Mouse (Mus musculus) G1E-ER4 (cell line): Measurements from ENCODE around the gene Bst1. TPM values are rescaled to one million over a fixed set of nuclear protein-coding genes. Genes with fewer than 3 reads are reported as not detected.

Experiments
- GATA1 ChIP-seq: IDR thresholded peaks from one replicate; pipeline ENCODE4 v1.8.0; 2012; ENCODE audit warnings: low read length, inconsistent platforms
- polyA plus RNA-seq: library from polyadenylated mRNA; stranded (reverse); fragments of >175 nt; gene quantifications from 2 replicates; pipeline ENCODE4 v1.2.3, GENCODE M21; 2012

Gene Bst1
- polyA plus RNA-seq, 1 experiment = not detected

GRCm38 (mm10) chr5:43801798-43802197 lies 16.9 kb upstream of the Bst1 start:
- TF ChIP-seq GATA1 = no peak

GRCm38 (mm10) chr5:43805401-43805800 lies 13.3 kb upstream of the Bst1 start:
- TF ChIP-seq GATA1 = no peak

- no peak for TF ChIP-seq GATA1
Observed at GRCm38 (mm10) chr5:43806340-43806739, 12.3 kb upstream of the Bst1 start.

- no peak for TF ChIP-seq GATA1
Observed at GRCm38 (mm10) chr5:43806914-43807313, 11.8 kb upstream of the Bst1 start.

GRCm38 (mm10) chr5:43807744-43808696 lies 10.7 kb upstream of the Bst1 start:
- TF ChIP-seq GATA1 = no peak

- no peak for TF ChIP-seq GATA1
Observed at GRCm38 (mm10) chr5:43810427-43811062, 8.1 kb upstream of the Bst1 start.

- no peak for TF ChIP-seq GATA1
Observed at GRCm38 (mm10) chr5:43814536-43814935, 4.1 kb upstream of the Bst1 start.

GRCm38 (mm10) chr5:43815769-43816168 lies 2.9 kb upstream of the Bst1 start:
- no peak for TF ChIP-seq GATA1

- TF ChIP-seq GATA1 = no peak
Observed at GRCm38 (mm10) chr5:43820785-43821184, 2.1 kb downstream of the Bst1 start.

GRCm38 (mm10) chr5:43821538-43821937 lies 2.9 kb downstream of the Bst1 start, which contains the start of gene Fbxl5:
Gene Fbxl5 (minus strand): TSS chr5:43821638.
- TF ChIP-seq GATA1 = no peak

- no peak for TF ChIP-seq GATA1
Observed at GRCm38 (mm10) chr5:43822199-43822598, 3.5 kb downstream of the Bst1 start.

- no peak for TF ChIP-seq GATA1
Observed at GRCm38 (mm10) chr5:43822824-43823223, 4.1 kb downstream of the Bst1 start.

GRCm38 (mm10) chr5:43824580-43824979 lies 5.9 kb downstream of the Bst1 start:
- TF ChIP-seq GATA1 = no peak

GRCm38 (mm10) chr5:43826883-43827282 lies 8.2 kb downstream of the Bst1 start:
- no peak for TF ChIP-seq GATA1

- no peak for TF ChIP-seq GATA1
Observed at GRCm38 (mm10) chr5:43827366-43827765, 8.7 kb downstream of the Bst1 start.

- TF ChIP-seq GATA1 = no peak
Observed at GRCm38 (mm10) chr5:43836590-43836989, 17.9 kb downstream of the Bst1 start.

- TF ChIP-seq GATA1 = no peak
Observed at GRCm38 (mm10) chr5:43837372-43837771, 18.7 kb downstream of the Bst1 start.
